Mouse (Mus musculus) embryonic facial prominence, embryonic 15.5 days (tissue): ENCODE measurements around the gene Fbrs. TPM values are rescaled to one million over a fixed set of nuclear protein-coding genes. Genes with fewer than 3 reads are reported as not detected.

Experiments used
- microRNA-seq: library from miRNA; unstranded; fragments of <30 nt; microRNA quantifications from one replicate; pipeline ENCODE4, GENCODE M21; 2016; ENCODE audit warnings: borderline number of aligned reads
- polyA plus RNA-seq: library from polyadenylated mRNA; unstranded; fragments of >200 nt; fragmentation: Nextera tagmentation; extraction: Ambion mirVana; gene quantifications from 2 replicates; pipeline ENCODE4 v1.2.1, GENCODE M21; 2015

Fbrs gene
- polyA plus RNA-seq, 1 experiment from 2014 or later: 17.3 TPM

Small RNAs within 50 kb of the gene (microRNA-seq; reads per million reads assigned to microRNA genes)
- gene Gm47278: not detected
- gene Mir7060: not detected

Other genes with a start within 250 kb of the Fbrs start
- gene Zfp553, start 246.1 kb upstream of the Fbrs start, polyA plus RNA-seq: 41.3 and 42.5 TPM in 2 replicates
- 22.4 and 23.9 TPM in 2 replicates for gene Sept1, start 246.1 kb upstream of the Fbrs start, polyA plus RNA-seq
- 73.7 and 77.5 TPM in 2 replicates for gene Zfp771, start 234.9 kb upstream of the Fbrs start, polyA plus RNA-seq
- 141 and 142 TPM in 2 replicates for gene Dctpp1, start 218.5 kb upstream of the Fbrs start, polyA plus RNA-seq
- 53.7 and 58.5 TPM in 2 replicates for gene Sephs2, start 205.1 kb upstream of the Fbrs start, polyA plus RNA-seq
- gene Itgal, start 182.9 kb upstream of the Fbrs start, polyA plus RNA-seq: 1.5 and 1.9 TPM in 2 replicates
- 16.7 and 17.7 TPM in 2 replicates for gene Zfp768, start 133.6 kb upstream of the Fbrs start, polyA plus RNA-seq
- gene Zfp747, start 103.1 kb upstream of the Fbrs start, polyA plus RNA-seq: 10.6 and 12.3 TPM in 2 replicates
- 5.3 and 6.2 TPM in 2 replicates for gene 9130019O22Rik, start 92.0 kb upstream of the Fbrs start, polyA plus RNA-seq
- 8.4 and 9.2 TPM in 2 replicates for gene E430018J23Rik, start 85.6 kb upstream of the Fbrs start, polyA plus RNA-seq
- gene Zfp764, start 72.4 kb upstream of the Fbrs start, polyA plus RNA-seq: 8.9 and 9.2 TPM in 2 replicates
- gene Zfp688, start 57.1 kb upstream of the Fbrs start, polyA plus RNA-seq: 24.1 and 24.8 TPM in 2 replicates
- gene Zfp689, start 30.0 kb upstream of the Fbrs start, polyA plus RNA-seq: 8.0 and 8.8 TPM in 2 replicates
- 46.3 and 55.9 TPM in 2 replicates for gene Prr14, start 19.6 kb upstream of the Fbrs start, polyA plus RNA-seq
- 48.6 and 52.4 TPM in 2 replicates for gene Srcap, start 32.8 kb downstream of the Fbrs start, polyA plus RNA-seq
- gene Gm42715, start 40.4 kb downstream of the Fbrs start, polyA plus RNA-seq: 14.6 and 14.7 TPM in 2 replicates
- 6.5 and 12.8 TPM in 2 replicates for gene Tmem265, start 82.2 kb downstream of the Fbrs start, polyA plus RNA-seq
- gene Phkg2, start 94.1 kb downstream of the Fbrs start, polyA plus RNA-seq: 40.0 TPM in 2 replicates
- gene Ccdc189, start 109.4 kb downstream of the Fbrs start, polyA plus RNA-seq: 19.2 and 29.0 TPM in 2 replicates
- 47.5 and 51.5 TPM in 2 replicates for gene Rnf40, start 109.6 kb downstream of the Fbrs start, polyA plus RNA-seq
- 11.4 and 11.9 TPM in 2 replicates for gene Zfp629, start 136.6 kb downstream of the Fbrs start, polyA plus RNA-seq
- gene Bcl7c, start 229.7 kb downstream of the Fbrs start, polyA plus RNA-seq: 93.4 and 99.8 TPM in 2 replicates
- gene Ctf1, start 233.5 kb downstream of the Fbrs start, polyA plus RNA-seq: 25.9 and 29.8 TPM in 2 replicates